ENCODE assay signal across 24 mouse cellular contexts in the genomic region with DNA sequence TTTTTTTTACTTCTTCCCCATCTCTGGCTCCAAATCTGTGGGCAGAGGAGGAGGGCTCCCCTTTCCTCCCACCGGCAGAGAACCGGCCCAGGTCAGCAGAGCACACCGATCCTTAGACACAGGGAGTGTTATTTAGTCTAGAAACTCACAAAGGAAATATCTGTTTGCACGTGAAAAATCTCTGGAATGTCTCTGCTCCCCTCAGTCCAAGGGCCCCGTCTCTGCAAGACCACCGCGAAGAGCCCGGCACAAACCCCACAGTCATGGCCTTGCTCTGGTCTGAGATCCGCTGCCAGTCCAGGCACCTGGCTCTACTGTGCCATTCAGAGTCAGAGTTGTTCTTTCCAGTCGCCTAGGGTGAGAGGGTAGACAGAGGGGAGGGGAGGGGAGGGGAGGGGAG.
A peak's percentile ranks its signal among the peaks of the same experiment; 100 is the strongest.
DNase-seq lines count a peak whose midpoint lies in the region; ATAC-seq lines count a peak whose summit lies in the region.
"Had no signal": no experiment of that assay in that cellular context is flagged by ENCODE, and none has a peak within 500 bp of the region (broad histone marks: within the 10 kb centered on the region; RNA-seq: fewer than 3 reads in every experiment).

No protein-coding gene starts in this region.

- no peaks in the 10 kb centered on the region for H3K36me3 ChIP-seq in hindbrain, embryonic 10.5 days
- no peaks in the 10 kb centered on the region for H3K36me3 ChIP-seq in hindbrain, embryonic 12.5 days
- H3K36me3 ChIP-seq in embryonic facial prominence, embryonic 10.5 days (replicated peaks), result no peaks in the 10 kb centered on the region
- H3K36me3 ChIP-seq in embryonic facial prominence, embryonic 11.5 days (replicated peaks; ENCODE audit: control insufficient read depth, insufficient read depth, low read depth, low read length), result no peaks in the 10 kb centered on the region
- no peaks in the 10 kb centered on the region for H3K36me3 ChIP-seq in limb, embryonic 13.5 days
- H3K36me3 ChIP-seq: embryonic facial prominence, embryonic 15.5 days; heart, embryonic 13.5 days; liver, embryonic 15.5 days; midbrain, embryonic 10.5 days; neural tube, embryonic 13.5 days had no signal

- H3K27ac ChIP-seq in hindbrain, embryonic 10.5 days, result 0 out of 2 replicates have a peak overlapping the region, but pooled peaks have one; percentile 16
- no peak overlapping the region for H3K27ac ChIP-seq in hindbrain, embryonic 12.5 days
- peak overlapping the region; percentile 69 for H3K27ac ChIP-seq in embryonic facial prominence, embryonic 10.5 days (replicated peaks)
- no peak overlapping the region for H3K27ac ChIP-seq in embryonic facial prominence, embryonic 11.5 days (replicated peaks; ENCODE audit: low read depth, low read length)
- H3K27ac ChIP-seq in limb, embryonic 13.5 days, result peak overlapping the region; percentile 65; the same call in 1 of the 2 replicates
- H3K27ac ChIP-seq: embryonic facial prominence, embryonic 15.5 days; forebrain, embryonic 13.5 days; heart, adult 2 months; heart, embryonic 13.5 days; hindbrain, postnatal 0 days; liver, embryonic 15.5 days; midbrain, embryonic 10.5 days; neural tube, embryonic 13.5 days had no signal

- ATAC-seq in hindbrain, embryonic 12.5 days (ENCODE audit: low FRiP score), result no peak
- no peak for ATAC-seq in embryonic facial prominence, embryonic 11.5 days (replicated peaks; ENCODE audit: insufficient number of reproducible peaks, low FRiP score, low TSS enrichment, low read depth)
- 0 out of 2 replicates have a peak, but pooled peaks have one; percentile 38 for ATAC-seq in limb, embryonic 13.5 days (ENCODE audit: low FRiP score, low read depth)
- ATAC-seq in megakaryocyte, adult 5-6 weeks (ENCODE audit: poor library complexity, severe bottlenecking), result no peak
- ATAC-seq: forebrain, embryonic 13.5 days; hindbrain, postnatal 0 days had no signal

- H3K4me3 ChIP-seq in hindbrain, embryonic 10.5 days, result no peak overlapping the region
- H3K4me3 ChIP-seq in hindbrain, embryonic 12.5 days, result no peak overlapping the region
- no peak overlapping the region for H3K4me3 ChIP-seq in embryonic facial prominence, embryonic 10.5 days
- H3K4me3 ChIP-seq in embryonic facial prominence, embryonic 11.5 days (ENCODE audit: low read depth, low read length), result no peak overlapping the region
- no peak overlapping the region for H3K4me3 ChIP-seq in limb, embryonic 13.5 days
- H3K4me3 ChIP-seq: embryonic facial prominence, embryonic 15.5 days; forebrain, embryonic 13.5 days; heart, adult 2 months; heart, embryonic 13.5 days; liver, embryonic 15.5 days; midbrain, embryonic 10.5 days; myocyte; neural tube, embryonic 13.5 days had no signal

- no peak for DNase-seq in hindbrain, embryonic 10.5 days (ENCODE audit: low spot score)
- DNase-seq in embryonic facial prominence, embryonic 10.5 days (ENCODE audit: low spot score), result peak; percentile 56
- DNase-seq in embryonic facial prominence, embryonic 11.5 days (ENCODE audit: low spot score), result peak; percentile 50
- DNase-seq: adrenal gland, postnatal 25 days; cerebellum, adult 2 months; cerebellum, postnatal 14 days; gastrocnemius, postnatal 36 days; heart, adult 2 months; heart, postnatal 10 days; kidney, adult 18-20 months; kidney, postnatal 4 days; lung, embryonic 14.5 days; lung, postnatal 14 days had no signal

- H3K4me2 ChIP-seq in hindbrain, embryonic 12.5 days (replicated peaks), result no peak overlapping the region
- H3K4me2 ChIP-seq in embryonic facial prominence, embryonic 11.5 days (ENCODE audit: low read depth, low read length), result no peak overlapping the region
- H3K4me2 ChIP-seq in limb, embryonic 13.5 days (replicated peaks), result no peak overlapping the region
- H3K4me2 ChIP-seq: embryonic facial prominence, embryonic 15.5 days; forebrain, embryonic 13.5 days; heart, embryonic 13.5 days; liver, embryonic 15.5 days; lung, embryonic 14.5 days; neural tube, embryonic 13.5 days had no signal

- H3K27me3 ChIP-seq in hindbrain, embryonic 10.5 days (ENCODE audit: insufficient read depth, poor library complexity, severe bottlenecking), result no peaks in the 10 kb centered on the region
- H3K27me3 ChIP-seq in hindbrain, embryonic 12.5 days, result no peaks in the 10 kb centered on the region
- no peaks in the 10 kb centered on the region; the same call in 1 of the 2 replicates for H3K27me3 ChIP-seq in embryonic facial prominence, embryonic 10.5 days (replicated peaks; ENCODE audit: low read depth, poor library complexity, severe bottlenecking)
- H3K27me3 ChIP-seq in embryonic facial prominence, embryonic 11.5 days (ENCODE audit: control insufficient read depth, insufficient read depth, low read length), result no peaks in the 10 kb centered on the region
- H3K27me3 ChIP-seq in limb, embryonic 13.5 days, result no peaks in the 10 kb centered on the region
- H3K27me3 ChIP-seq: embryonic facial prominence, embryonic 15.5 days; forebrain, embryonic 13.5 days; heart, embryonic 13.5 days; liver, embryonic 15.5 days; neural tube, embryonic 13.5 days had no signal

- no peak overlapping the region for H3K9ac ChIP-seq in hindbrain, embryonic 12.5 days
- H3K9ac ChIP-seq in embryonic facial prominence, embryonic 11.5 days (replicated peaks; ENCODE audit: low read length), result no peak overlapping the region
- no peak overlapping the region for H3K9ac ChIP-seq in limb, embryonic 13.5 days
- H3K9ac ChIP-seq: embryonic facial prominence, embryonic 15.5 days; forebrain, embryonic 13.5 days; heart, embryonic 13.5 days; liver, embryonic 15.5 days; lung, embryonic 14.5 days; neural tube, embryonic 13.5 days had no signal

- WGBS in hindbrain, embryonic 10.5 days, result 45% methylated on average over 10 of the region's 10 CpGs
- WGBS in hindbrain, embryonic 12.5 days, result 47% methylated on average over 9 of the region's 10 CpGs
- WGBS in embryonic facial prominence, embryonic 10.5 days, result 35% methylated on average over 10 of the region's 10 CpGs
- WGBS in embryonic facial prominence, embryonic 11.5 days, result 22% methylated on average over 9 of the region's 10 CpGs
- WGBS in limb, embryonic 13.5 days, result 27% methylated on average over 10 of the region's 10 CpGs

- peaks cover 21% of the 10 kb centered on the region for H3K4me1 ChIP-seq in hindbrain, embryonic 10.5 days (replicated peaks)
- peaks cover 8% of the 10 kb centered on the region for H3K4me1 ChIP-seq in hindbrain, embryonic 12.5 days
- H3K4me1 ChIP-seq in embryonic facial prominence, embryonic 10.5 days, result peaks cover 55% of the 10 kb centered on the region
- H3K4me1 ChIP-seq in embryonic facial prominence, embryonic 11.5 days (ENCODE audit: control insufficient read depth, insufficient read depth, low read length), result no peaks in the 10 kb centered on the region
- peaks cover 40% of the 10 kb centered on the region for H3K4me1 ChIP-seq in limb, embryonic 13.5 days
- H3K4me1 ChIP-seq: forebrain, embryonic 13.5 days had no signal

- no peaks in the 10 kb centered on the region for H3K9me3 ChIP-seq in hindbrain, embryonic 10.5 days
- no peaks in the 10 kb centered on the region for H3K9me3 ChIP-seq in hindbrain, embryonic 12.5 days (replicated peaks)
- H3K9me3 ChIP-seq in embryonic facial prominence, embryonic 10.5 days, result no peaks in the 10 kb centered on the region
- no peaks in the 10 kb centered on the region for H3K9me3 ChIP-seq in embryonic facial prominence, embryonic 11.5 days (replicated peaks; ENCODE audit: control insufficient read depth, low read length)
- no peaks in the 10 kb centered on the region for H3K9me3 ChIP-seq in limb, embryonic 13.5 days
- H3K9me3 ChIP-seq: embryonic facial prominence, embryonic 15.5 days; forebrain, embryonic 13.5 days; heart, embryonic 13.5 days; liver, embryonic 15.5 days; midbrain, embryonic 10.5 days; neural tube, embryonic 13.5 days had no signal

Comparison
In these comparisons a context has a peak if more than half of its experiments do, and no peak if none do; other contexts are left out.
1. H3K27ac ChIP-seq: peak in hindbrain, embryonic 10.5 days (single experiment), embryonic facial prominence, embryonic 10.5 days (single experiment) and limb, embryonic 13.5 days (single experiment); none in hindbrain, embryonic 12.5 days (single experiment) and embryonic facial prominence, embryonic 11.5 days (single experiment).